Comparison of ENCODE assay signal across 8 mouse cellular contexts in genomic region chr5:33936120-33936707, GRCm38 (mm10). TPM values are rescaled to one million over a fixed set of nuclear protein-coding genes. Genes with fewer than 3 reads are reported as not detected.
DNase-seq lines count a peak whose midpoint lies in the region; ATAC-seq lines count a peak whose summit lies in the region.

Gene Nelfa, minus strand, starts transcription at chr5:33936413.

- H3K4me1 ChIP-seq in intestine, embryonic 14.5 days (replicated peaks; ENCODE audit: control insufficient read depth, insufficient read depth, low read length), result peaks cover 16% of the 10 kb centered on the region

- peak; percentile 94 for ATAC-seq in intestine, embryonic 14.5 days (replicated peaks; ENCODE audit: low FRiP score, low TSS enrichment, low read depth)

- peaks cover 9% of the 10 kb centered on the region; the same call in 1 of the 2 replicates for H3K9me3 ChIP-seq in intestine, embryonic 14.5 days (ENCODE audit: control insufficient read depth, low read length)

- H3K4me3 ChIP-seq in intestine, embryonic 14.5 days (ENCODE audit: low read depth, low read length), result peak within 1 kb of the TSS; percentile 94

- H3K9ac ChIP-seq in intestine, embryonic 14.5 days (ENCODE audit: low read length), result peak within 1 kb of the TSS; percentile 92

- intact Hi-C loops in left cerebral cortex, postnatal 14 days (cut with DNase I), result loop anchor here (5.0 to 10.0 kb wide), 2 partner anchors 114 to 271 kb away; partner anchors contain the start of gene Nsd2

- peak within 1 kb of the TSS; percentile 93 for H3K27ac ChIP-seq in intestine, embryonic 14.5 days (ENCODE audit: low read depth)

- peaks cover 5% of the 10 kb centered on the region for H3K36me3 ChIP-seq in intestine, embryonic 14.5 days (ENCODE audit: control insufficient read depth, insufficient read depth, low read length)

- H3K4me2 ChIP-seq in intestine, embryonic 14.5 days (ENCODE audit: low read length), result peak within 1 kb of the TSS; percentile 83

- H3K27me3 ChIP-seq in intestine, embryonic 14.5 days (replicated peaks; ENCODE audit: control insufficient read depth, insufficient read depth, low read length), result no peaks in the 10 kb centered on the region

- WGBS in intestine, embryonic 14.5 days, result under 1% methylated on average over 61 of the region's 61 CpGs

- peak; percentile 93 to 96 for DNase-seq in adrenal gland, adult 18-20 months (ENCODE audit: low spot score in 2 of 2)
- DNase-seq in embryo, embryonic 11 days, result peak; percentile 100
- DNase-seq in gastrocnemius, postnatal 25 days, result peak; percentile 99
- peak; percentile 97 for DNase-seq in intestine, embryonic 14.5 days (ENCODE audit: low spot score)
- peak; percentile 99 for DNase-seq in left cerebral cortex, postnatal 14 days (ENCODE audit: low spot score in 2 of 2)
- DNase-seq in mesoderm, embryonic 11.5 days (ENCODE audit: low read depth, low spot score), result peak; percentile 98
- DNase-seq in right cerebral cortex, postnatal 36 days (ENCODE audit: low spot score in 2 of 2), result peak; percentile 99
- peak; percentile 97 for DNase-seq in yolk sac, embryonic 10.5 days (ENCODE audit: low spot score)

RNA-seq across cellular contexts. Expression of gene Nelfa, which starts in this region (rescaled TPM):
- 10 to 100 TPM; 17.9 to 19.9 TPM for total RNA-seq in adrenal gland, adult 18-20 months (2021)
- total RNA-seq in gastrocnemius, postnatal 25 days (2021), result 1 to 10 TPM; 4.7 to 6.6 TPM
- polyA plus RNA-seq in intestine, embryonic 14.5 days (2014; fragmentation: Nextera tagmentation; extraction: Ambion mirVana), result 53.9 and 54.1 TPM in 2 replicates
- 10 to 100 TPM; 18.3 to 19.4 TPM for total RNA-seq in left cerebral cortex, postnatal 14 days (2021)

Comparison
In these comparisons a context has a peak if more than half of its experiments do, and no peak if none do; other contexts are left out.
1. Peak in every context shown above with its lines: DNase-seq, ATAC-seq, H3K4me3 ChIP-seq and H3K27ac ChIP-seq.